Mouse (Mus musculus): ENCODE measurements around the gene Olfr521.
A peak's percentile ranks its signal among the peaks of the same experiment; 100 is the strongest.
"Not testable (repeated sequence)": the region's sequence is repeated elsewhere in the genome, so short reads cannot be mapped to it uniquely, and the experiment has no call there.

Olfr521 gene

GRCm38 (mm10) chr7:99807043-99807442 is 43.7 kb downstream of the Olfr521 start:
- not testable (repeated sequence) for DNase-seq (ENCODE audit: low spot score)

- no peak for DNase-seq (ENCODE audit: low spot score)
Observed at GRCm38 (mm10) chr7:99810814-99811213, 47.5 kb downstream of the Olfr521 start.

GRCm38 (mm10) chr7:99811661-99812060 is 48.4 kb downstream of the Olfr521 start:
- no peak for DNase-seq (ENCODE audit: low spot score)

- peak; percentile 18 for DNase-seq (ENCODE audit: low spot score)
Observed at GRCm38 (mm10) chr7:99813394-99813793, 50.1 kb downstream of the Olfr521 start.

- DNase-seq (ENCODE audit: low spot score): not testable (repeated sequence)
Observed at GRCm38 (mm10) chr7:99818181-99818725, 54.9 kb downstream of the Olfr521 start.
